Mouse (Mus musculus): ENCODE measurements at regions not wholly inside any gene's neighbourhood (a gene's known extent, or its start where the extent isn't known, plus 50 kb on each side); places are given as distances from the start of the nearest gene placed in this dataset.

DNA sequence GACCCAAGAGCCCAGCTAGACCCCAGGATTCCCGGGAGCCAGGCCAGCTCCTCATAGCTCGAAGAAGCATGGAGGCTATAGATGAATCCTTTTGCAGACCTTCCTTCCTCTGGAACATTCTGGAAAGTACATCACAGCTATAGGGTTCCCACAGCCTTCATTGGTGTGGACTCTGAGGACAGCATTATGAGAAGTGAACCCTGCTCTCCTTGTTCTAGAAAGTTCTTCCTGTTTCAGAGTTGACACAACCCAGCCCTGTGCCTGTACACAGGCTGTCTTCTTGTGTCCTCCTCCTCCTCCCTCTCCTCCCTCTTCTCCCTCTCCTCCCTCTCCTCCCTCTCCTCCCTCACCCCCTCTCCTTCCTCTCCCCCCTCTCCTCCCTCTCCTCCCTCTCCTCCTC, 82.9 kb downstream of the Cryaa start:
- TF ChIP-seq CTCF (IDR thresholded peaks at IDR 0.05; ENCODE audit: low read depth) (no peak), EP300 (optimal IDR thresholded peaks at IDR 0.05) (no peak)
